Mouse (Mus musculus): ENCODE measurements around the gene Dock8. TPM values are rescaled to one million over a fixed set of nuclear protein-coding genes. Genes with fewer than 3 reads are reported as not detected.

Dock8 gene
- total RNA-seq (2012; rRNA removed), result 0.21 and 0.49 TPM in 2 replicates

DNA sequence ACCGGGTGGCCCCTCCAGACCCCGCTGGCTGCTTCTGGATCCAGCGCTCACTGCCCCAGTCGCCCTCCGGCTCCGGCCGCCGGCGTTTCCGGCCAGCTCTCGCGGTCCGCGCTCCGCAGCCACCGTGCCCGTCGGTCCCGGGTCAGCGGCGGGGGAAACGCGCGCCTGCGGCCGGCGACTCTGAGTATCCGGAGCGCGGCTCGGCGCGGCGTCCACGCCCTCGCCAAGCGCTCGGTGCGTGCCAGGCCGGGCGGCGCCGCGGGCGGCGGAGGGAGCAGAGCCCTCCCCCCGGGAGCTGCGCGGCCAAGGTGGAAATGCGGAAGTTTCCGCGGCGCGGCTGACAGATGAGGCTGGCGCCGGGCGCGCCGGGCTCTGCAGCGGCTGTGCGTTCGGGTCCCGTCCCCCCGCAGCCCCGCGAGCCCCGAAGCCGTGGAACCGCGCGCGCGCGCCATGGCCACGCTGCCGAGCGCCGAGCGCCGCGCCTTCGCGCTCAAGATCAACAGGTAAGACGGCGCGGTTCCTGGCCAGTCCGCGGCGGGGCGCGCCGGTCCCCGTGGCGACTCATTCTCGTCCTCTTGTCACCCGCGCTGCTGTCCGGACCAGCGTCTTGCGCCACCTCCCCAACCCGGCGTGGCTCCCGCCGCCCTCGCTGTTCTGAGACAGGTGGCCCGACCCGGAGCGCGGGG, at the start of gene Dock8:
TSS of gene Dock8 (plus strand) at position 334 of the 686 bp plus-strand sequence.
- Histone ChIP-seq H3K4me3 (ENCODE audit: insufficient read depth in 1 of 2, low read depth in 1 of 2, low read length in 2 of 2, poor library complexity in 1 of 2, severe bottlenecking in 1 of 2) (peak within 1 kb of the TSS; percentile 61 to 75), H3K36me3 (ENCODE audit: control insufficient read depth, insufficient read depth, low read length, poor library complexity, severe bottlenecking) (no peaks in the 10 kb centered on the region), H3K9me3 (ENCODE audit: control insufficient read depth, insufficient read depth, low read depth, low read length) (no peaks in the 10 kb centered on the region), H3K9ac (ENCODE audit: insufficient read depth, low read depth, low read length, poor library complexity, severe bottlenecking) (peak within 1 kb of the TSS; percentile 33), H3K4me1 (ENCODE audit: control insufficient read depth in 2 of 2, insufficient read depth in 2 of 2, low read length in 2 of 2, poor library complexity in 1 of 2) (no peaks in the 10 kb centered on the region), H3K27ac (ENCODE audit: insufficient read depth, low read depth, low read length, poor library complexity, severe bottlenecking) (no peak within 1 kb of the TSS)
- DNase-seq (ENCODE audit: low read depth, low spot score), result peak; percentile 40
- in situ Hi-C loops (cut with MboI; ENCODE audit: low sequenced_read_pairs in 2 of 2, unreplicated experiment in 2 of 2), result no loop called here
- TF ChIP-seq CHD2 (IDR thresholded peaks at IDR 0.05; ENCODE audit: low read depth, low read length) (no peak), ZC3H11A (IDR thresholded peaks at IDR 0.05; ENCODE audit: borderline replicate concordance, low read depth, low read length) (no peak), ZNF384 (IDR thresholded peaks at IDR 0.05; ENCODE audit: low read depth, low read length) (no peak), MAFK (IDR thresholded peaks at IDR 0.05; ENCODE audit: insufficient read depth, low read depth, low read length) (no peak), HCFC1 (IDR thresholded peaks at IDR 0.05; ENCODE audit: borderline replicate concordance, insufficient read depth, low read length) (no peak)

DNA sequence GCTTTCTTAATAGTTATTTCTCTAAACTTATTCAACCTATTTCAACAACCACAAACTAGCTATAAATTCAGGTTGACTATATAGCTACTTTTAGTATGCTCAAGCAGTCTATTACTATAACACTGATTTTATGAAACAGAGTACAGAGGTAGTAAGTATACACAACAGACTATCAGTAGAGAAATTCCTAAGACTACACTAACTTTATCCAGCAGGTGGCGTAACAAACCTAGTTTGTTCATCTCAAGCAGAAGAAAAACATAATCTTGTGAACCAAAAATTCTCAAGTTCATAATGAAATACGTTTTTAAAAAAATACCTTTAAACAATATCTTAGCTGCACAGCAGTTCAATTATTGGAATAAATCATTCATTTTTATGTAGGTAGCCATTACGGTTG, 40.8 kb upstream of the Dock8 start:
- Histone ChIP-seq H3K9me3 (ENCODE audit: control insufficient read depth, insufficient read depth, low read depth, low read length) (no peaks in the 10 kb centered on the region), H3K27ac (ENCODE audit: insufficient read depth, low read depth, low read length, poor library complexity, severe bottlenecking) (no peak overlapping the region), H3K4me1 (ENCODE audit: control insufficient read depth in 2 of 2, insufficient read depth in 2 of 2, low read length in 2 of 2, poor library complexity in 1 of 2) (no peaks in the 10 kb centered on the region), H3K4me3 (ENCODE audit: insufficient read depth in 1 of 2, low read depth in 1 of 2, low read length in 2 of 2, poor library complexity in 1 of 2, severe bottlenecking in 1 of 2) (no peak overlapping the region), H3K36me3 (ENCODE audit: control insufficient read depth, insufficient read depth, low read length, poor library complexity, severe bottlenecking) (no peaks in the 10 kb centered on the region), H3K9ac (ENCODE audit: insufficient read depth, low read depth, low read length, poor library complexity, severe bottlenecking) (no peak overlapping the region)
- in situ Hi-C loops (cut with MboI; ENCODE audit: low sequenced_read_pairs in 2 of 2, unreplicated experiment in 2 of 2), result no loop called here
- peak; percentile 40 for DNase-seq (ENCODE audit: low read depth, low spot score)
- TF ChIP-seq ZNF384 (IDR thresholded peaks at IDR 0.05; ENCODE audit: low read depth, low read length) (no peak), CHD2 (IDR thresholded peaks at IDR 0.05; ENCODE audit: low read depth, low read length) (no peak), MAFK (IDR thresholded peaks at IDR 0.05; ENCODE audit: insufficient read depth, low read depth, low read length) (no peak), HCFC1 (IDR thresholded peaks at IDR 0.05; ENCODE audit: borderline replicate concordance, insufficient read depth, low read length) (no peak), ZC3H11A (IDR thresholded peaks at IDR 0.05; ENCODE audit: borderline replicate concordance, low read depth, low read length) (no peak)

DNA sequence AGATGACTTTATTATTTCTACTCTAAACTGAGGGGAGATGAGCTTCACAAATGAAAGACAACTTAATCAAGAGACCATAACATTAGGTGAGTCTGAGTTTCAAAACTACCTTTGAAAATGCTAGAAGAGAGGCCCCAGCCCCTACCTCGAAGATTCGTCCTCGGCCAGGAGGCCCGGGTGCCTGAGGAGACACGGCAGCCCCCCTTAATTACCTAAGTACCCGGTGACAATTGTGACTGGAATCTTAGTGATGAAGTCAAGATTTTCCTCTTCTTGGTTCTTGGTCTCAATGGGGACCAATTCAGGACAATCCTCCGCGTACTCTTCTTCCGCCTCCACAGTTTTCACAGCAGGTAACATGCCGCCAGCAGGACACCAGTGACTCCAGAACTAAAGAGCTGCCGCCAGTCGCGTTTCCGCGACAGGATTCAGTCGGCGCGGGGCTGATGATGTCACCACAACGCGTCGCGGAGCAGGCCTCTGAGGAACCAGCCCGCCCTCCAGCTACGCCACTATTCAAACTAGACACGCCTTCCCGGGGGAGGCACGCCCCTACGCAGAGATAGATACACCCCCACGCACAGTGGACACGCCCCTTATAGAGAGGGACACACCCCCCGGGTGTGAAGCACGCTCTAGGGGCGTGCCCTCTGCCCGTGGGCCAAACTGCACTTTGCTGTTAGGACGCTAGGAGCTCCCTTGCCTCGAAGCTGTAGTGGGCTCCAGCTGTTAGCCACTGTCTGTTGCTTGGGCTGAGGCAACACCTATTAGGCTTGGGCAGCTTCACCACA, 38.0 kb upstream of the Dock8 start, which contains the start of gene Cbwd1:
TSS of gene Cbwd1 (minus strand) at position 439 of the 791 bp plus-strand sequence.
- TF ChIP-seq HCFC1 (IDR thresholded peaks at IDR 0.05; ENCODE audit: borderline replicate concordance, insufficient read depth, low read length) (peak; percentile 80), MAFK (IDR thresholded peaks at IDR 0.05; ENCODE audit: insufficient read depth, low read depth, low read length) (no peak), ZC3H11A (IDR thresholded peaks at IDR 0.05; ENCODE audit: borderline replicate concordance, low read depth, low read length) (0 out of 2 replicates have a peak, but pooled peaks have one; percentile 4), ZNF384 (IDR thresholded peaks at IDR 0.05; ENCODE audit: low read depth, low read length) (0 out of 2 replicates have a peak, but pooled peaks have one; percentile 25)
- H3K9me3 ChIP-seq (ENCODE audit: control insufficient read depth, insufficient read depth, low read depth, low read length), result no peaks in the 10 kb centered on the region
- in situ Hi-C loops (cut with MboI; ENCODE audit: low sequenced_read_pairs in 2 of 2, unreplicated experiment in 2 of 2), result no loop called here
- H3K4me1 ChIP-seq (ENCODE audit: control insufficient read depth in 2 of 2, insufficient read depth in 2 of 2, low read length in 2 of 2, poor library complexity in 1 of 2), result no peaks in the 10 kb centered on the region
- H3K9ac ChIP-seq (ENCODE audit: insufficient read depth, low read depth, low read length, poor library complexity, severe bottlenecking), result peak within 1 kb of the TSS; percentile 87
- peak; percentile 98 for DNase-seq (ENCODE audit: low read depth, low spot score)
- H3K27ac ChIP-seq (ENCODE audit: insufficient read depth, low read depth, low read length, poor library complexity, severe bottlenecking), result no peak within 1 kb of the TSS
- H3K36me3 ChIP-seq (ENCODE audit: control insufficient read depth, insufficient read depth, low read length, poor library complexity, severe bottlenecking), result no peaks in the 10 kb centered on the region
- peak within 1 kb of the TSS; percentile 81 to 92 for H3K4me3 ChIP-seq (ENCODE audit: insufficient read depth in 1 of 2, low read depth in 1 of 2, low read length in 2 of 2, poor library complexity in 1 of 2, severe bottlenecking in 1 of 2)

DNA sequence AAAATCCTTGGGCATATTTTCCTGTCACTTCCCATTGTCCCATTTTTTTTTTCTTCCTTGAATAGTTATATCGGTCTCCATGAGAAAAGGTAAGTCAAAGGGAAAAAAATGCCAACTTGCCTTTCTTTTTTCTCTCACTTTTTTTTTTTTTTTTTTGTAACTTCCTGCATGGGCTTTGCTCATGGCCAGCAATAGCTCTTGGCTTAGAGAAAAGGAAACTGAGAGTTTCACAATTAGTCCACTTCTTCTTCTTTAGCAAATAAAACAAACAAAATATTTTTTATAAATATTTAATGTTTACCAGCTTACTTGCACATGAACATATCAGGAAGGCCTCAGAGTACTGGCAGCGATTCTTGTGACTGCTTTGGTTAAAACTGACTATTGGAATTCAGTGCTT, 33.1 kb upstream of the Dock8 start:
- Histone ChIP-seq H3K9me3 (ENCODE audit: control insufficient read depth, insufficient read depth, low read depth, low read length) (no peaks in the 10 kb centered on the region), H3K27ac (ENCODE audit: insufficient read depth, low read depth, low read length, poor library complexity, severe bottlenecking) (no peak overlapping the region), H3K9ac (ENCODE audit: insufficient read depth, low read depth, low read length, poor library complexity, severe bottlenecking) (no peak overlapping the region), H3K36me3 (ENCODE audit: control insufficient read depth, insufficient read depth, low read length, poor library complexity, severe bottlenecking) (no peaks in the 10 kb centered on the region), H3K4me3 (ENCODE audit: insufficient read depth in 1 of 2, low read depth in 1 of 2, low read length in 2 of 2, poor library complexity in 1 of 2, severe bottlenecking in 1 of 2) (no peak overlapping the region), H3K4me1 (ENCODE audit: control insufficient read depth in 2 of 2, insufficient read depth in 2 of 2, low read length in 2 of 2, poor library complexity in 1 of 2) (no peaks in the 10 kb centered on the region)
- in situ Hi-C loops (cut with MboI; ENCODE audit: low sequenced_read_pairs in 2 of 2, unreplicated experiment in 2 of 2), result no loop called here
- DNase-seq (ENCODE audit: low read depth, low spot score), result no peak
- TF ChIP-seq HCFC1 (IDR thresholded peaks at IDR 0.05; ENCODE audit: borderline replicate concordance, insufficient read depth, low read length), result no peak
- TF ChIP-seq CHD2 (IDR thresholded peaks at IDR 0.05; ENCODE audit: low read depth, low read length), result no peak
- no peak for TF ChIP-seq MAFK (IDR thresholded peaks at IDR 0.05; ENCODE audit: insufficient read depth, low read depth, low read length)
- TF ChIP-seq ZC3H11A (IDR thresholded peaks at IDR 0.05; ENCODE audit: borderline replicate concordance, low read depth, low read length), result no peak
- TF ChIP-seq ZNF384 (IDR thresholded peaks at IDR 0.05; ENCODE audit: low read depth, low read length), result no peak

Measured in ES-E14 (cell line).